Mouse (Mus musculus) liver, embryonic 14.5 days (tissue): ENCODE data around the gene Ttc5. TPM values are rescaled to one million over a fixed set of nuclear protein-coding genes. Genes with fewer than 3 reads are reported as not detected.
A peak's percentile ranks its signal among the peaks of the same experiment; 100 is the strongest.

Experiments used
- ATAC-seq: fragments of 200-750 bp; cut with Nextera tagmentation; 2 replicates; pipeline ENCODE4 v1.8.0; 2017; ENCODE audit warnings: moderate number of reproducible peaks, mild to moderate bottlenecking, moderate library complexity; ENCODE audit not compliant: insufficient read depth
- DNase-seq, 3 experiments: peaks; one replicate each; pipeline ENCODE4 v3.0.0-alpha.2; 2012 to 2013; ENCODE audit warnings: low read depth in 3 of 3, low spot score in 3 of 3
- H3K27ac ChIP-seq: fragments of 300-500 bp; sonication (generic); 2 replicates; pipeline ENCODE4 v1.5.1; 2014; ENCODE audit warnings: moderate library complexity, mild to moderate bottlenecking, control low read depth, inconsistent platforms
- H3K27me3 ChIP-seq: fragments of 300-500 bp; sonication (generic); 2 replicates; pipeline ENCODE4 v1.6.1; 2014; ENCODE audit warnings: mild to moderate bottlenecking, low read length, moderate library complexity; ENCODE audit not compliant: control insufficient read depth, insufficient read depth
- H3K36me3 ChIP-seq: fragments of 300-500 bp; sonication (generic); replicated peaks from 2 replicates; pipeline ENCODE4 v1.6.1; 2014; ENCODE audit warnings: low read depth; ENCODE audit not compliant: control insufficient read depth, insufficient read depth
- H3K4me1 ChIP-seq, 2 experiments: fragments of 200-500 bp in 1 of 2; fragments of 300-500 bp in 1 of 2; sonication (generic) in 1 of 2; replicated peaks; 2 replicates each; pipeline ENCODE4 v1.6.1; 2012 to 2014; ENCODE audit warnings: antibody characterized with exemption in 1 of 2, inconsistent platforms in 1 of 2, low read length in 1 of 2; ENCODE audit not compliant: control insufficient read depth in 2 of 2, insufficient read depth in 2 of 2
- H3K4me2 ChIP-seq: fragments of 300-500 bp; sonication (generic); 2 replicates; pipeline ENCODE4 v1.6.1; 2014; ENCODE audit warnings: low read depth, mild to moderate bottlenecking, control low read depth, moderate library complexity
- H3K4me3 ChIP-seq, 2 experiments: fragments of 200-500 bp in 1 of 2; fragments of 300-500 bp in 1 of 2; sonication (generic) in 1 of 2; 2 replicates each; pipeline ENCODE4 v1.5.1; 2012 to 2014; ENCODE audit warnings: low read depth in 2 of 2, low read length in 2 of 2, mild to moderate bottlenecking in 2 of 2, control low read depth in 1 of 2, inconsistent platforms in 1 of 2, moderate library complexity in 1 of 2; ENCODE audit not compliant: insufficient read depth in 1 of 2
- H3K9ac ChIP-seq: fragments of 300-500 bp; sonication (generic); replicated peaks from 2 replicates; pipeline ENCODE4 v1.6.1; 2014; ENCODE audit warnings: mild to moderate bottlenecking, control low read depth, moderate library complexity
- H3K9me3 ChIP-seq: fragments of 300-500 bp; sonication (generic); 2 replicates; pipeline ENCODE4 v1.6.1; 2016; ENCODE audit warnings: low read length, mixed read lengths; ENCODE audit not compliant: control insufficient read depth
- CTCF ChIP-seq: IDR thresholded peaks from 2 replicates; pipeline ENCODE4 v1.5.1; 2016; ENCODE audit warnings: antibody characterized with exemption, low read depth, control low read depth
- EP300 ChIP-seq: IDR thresholded peaks from 2 replicates; pipeline ENCODE4 v1.6.1; 2016; ENCODE audit warnings: antibody characterized with exemption, low read depth
- WGBS: fragments of 180-500 bp; shearing (Covaris S2); extraction: QIAGEN DNeasy Blood & Tissue Kit; methylation state at CpG from one replicate; pipeline ENCODE4 v1.1.7; 2014; ENCODE audit not compliant: insufficient replicate concordance; 5-methylcytosine and 5-hydroxymethylcytosine counted together
- polyA plus RNA-seq, 2 experiments: library from polyadenylated mRNA; depleted of rRNA in 1 of 2; stranded (reverse) in 1 of 2; unstranded in 1 of 2; fragments of >200 nt; fragmentation: Nextera tagmentation in 1 of 2; extraction: Ambion mirVana in 1 of 2; gene quantifications; 2 replicates each; pipeline versions ENCODE4 v1.2.1 to v1.2.3; 2012 to 2014

Gene Ttc5
- polyA plus RNA-seq, 2 experiments, result 10.8 to 19.8 TPM

GRCm38 (mm10) chr14:50796464-50796863 is 11.1 kb upstream of the Ttc5 start:
- TF ChIP-seq CTCF (no peak), EP300 (no peak)
- no peak overlapping the region for H3K9ac ChIP-seq
- H3K36me3 ChIP-seq, result no peaks in the 10 kb centered on the region
- no peak overlapping the region for H3K4me2 ChIP-seq
- no peak overlapping the region for H3K27ac ChIP-seq
- DNase-seq (no peak), ATAC-seq (no peak)
- no peaks in the 10 kb centered on the region for H3K9me3 ChIP-seq
- H3K27me3 ChIP-seq, result no peaks in the 10 kb centered on the region
- no peak overlapping the region for H3K4me3 ChIP-seq
- no peaks in the 10 kb centered on the region for H3K4me1 ChIP-seq
- WGBS, result 45% methylated on average over 1 of the region's 1 CpGs

- H3K4me2 ChIP-seq, result no peak overlapping the region
- no peak overlapping the region for H3K9ac ChIP-seq
- H3K4me3 ChIP-seq, result no peak overlapping the region
- H3K4me1 ChIP-seq, result no peaks in the 10 kb centered on the region
- H3K9me3 ChIP-seq, result no peaks in the 10 kb centered on the region
- WGBS, result 65% methylated on average over 4 of the region's 4 CpGs
- TF ChIP-seq CTCF (no peak), EP300 (no peak)
- ATAC-seq (no peak), DNase-seq (no peak)
- no peaks in the 10 kb centered on the region for H3K36me3 ChIP-seq
- no peaks in the 10 kb centered on the region for H3K27me3 ChIP-seq
- no peak overlapping the region for H3K27ac ChIP-seq
These were observed 10.6 kb upstream of the Ttc5 start for GRCm38 (mm10) chr14:50795965-50796364.

GRCm38 (mm10) chr14:50795261-50795935 is 10.1 kb upstream of the Ttc5 start:
- no peak for DNase-seq
- Histone ChIP-seq H3K27me3 (no peaks in the 10 kb centered on the region), H3K4me3 (no peak overlapping the region), H3K27ac (no peak overlapping the region), H3K4me2 (no peak overlapping the region), H3K36me3 (no peaks in the 10 kb centered on the region), H3K9ac (no peak overlapping the region), H3K4me1 (no peaks in the 10 kb centered on the region), H3K9me3 (no peaks in the 10 kb centered on the region)
- 80% methylated on average over 24 of the region's 24 CpGs for WGBS
- TF ChIP-seq EP300, result no peak
- no peak for TF ChIP-seq CTCF
- ATAC-seq, result no peak

- DNase-seq, result no peak
- 20% methylated on average over 2 of the region's 2 CpGs for WGBS
- no peaks in the 10 kb centered on the region for H3K36me3 ChIP-seq
These were observed 2.8 kb upstream of the Ttc5 start for GRCm38 (mm10) chr14:50788157-50788556.

GRCm38 (mm10) chr14:50784391-50785250 is 698 bp downstream of the Ttc5 start:
- TF ChIP-seq CTCF (no peak), EP300 (no peak)
- no peak for DNase-seq
- peak; percentile 62; the same call in 1 of the 2 replicates for ATAC-seq
- Histone ChIP-seq H3K4me1 (peaks cover 0 to 4% of the 10 kb centered on the region in 2 experiments; a peak in 3 of 4 replicates), H3K27me3 (no peaks in the 10 kb centered on the region), H3K36me3 (no peaks in the 10 kb centered on the region), H3K9me3 (no peaks in the 10 kb centered on the region), H3K27ac (no peak overlapping the region; the same call in 1 of the 2 replicates), H3K4me2 (peak overlapping the region; percentile 79), H3K4me3 (peak overlapping the region; percentile 74 to 92), H3K9ac (peak overlapping the region; percentile 87)
- WGBS, result 16% methylated on average over 16 of the region's 16 CpGs

More at GRCm38 (mm10) chr14:50788157-50788556, 2.8 kb upstream of the Ttc5 start:
- H3K9ac ChIP-seq, result no peak overlapping the region
- H3K4me2 ChIP-seq, result no peak overlapping the region
- H3K4me1 ChIP-seq, result peaks cover 0 to 4% of the 10 kb centered on the region in 2 experiments; a peak in 3 of 4 replicates
- no peak overlapping the region for H3K4me3 ChIP-seq
- no peak for ATAC-seq
- H3K27ac ChIP-seq, result no peak overlapping the region
- H3K27me3 ChIP-seq, result no peaks in the 10 kb centered on the region
- H3K9me3 ChIP-seq, result no peaks in the 10 kb centered on the region
- TF ChIP-seq EP300, result no peak
- TF ChIP-seq CTCF, result peak; percentile 25; the same call in 1 of the 2 replicates
